Mouse (Mus musculus) brain, embryonic 14.5 days (tissue): ENCODE data around the gene Slc48a1.

Experiments used
- CTCF ChIP-seq: fragments of 200-500 bp; IDR thresholded peaks from 2 replicates; pipeline ENCODE4 v1.5.1; 2012; ENCODE audit warnings: inconsistent platforms, mild to moderate bottlenecking, moderate library complexity, borderline replicate concordance; ENCODE audit not compliant: insufficient read depth, insufficient read length; ENCODE audit errors: extremely low read depth
- POLR2A ChIP-seq: fragments of 200-500 bp; IDR thresholded peaks from 2 replicates; pipeline ENCODE4 v1.6.1; 2012; ENCODE audit warnings: mild to moderate bottlenecking, inconsistent platforms, borderline replicate concordance; ENCODE audit not compliant: poor library complexity, insufficient read depth, insufficient read length, severe bottlenecking; ENCODE audit errors: extremely low read depth

DNA sequence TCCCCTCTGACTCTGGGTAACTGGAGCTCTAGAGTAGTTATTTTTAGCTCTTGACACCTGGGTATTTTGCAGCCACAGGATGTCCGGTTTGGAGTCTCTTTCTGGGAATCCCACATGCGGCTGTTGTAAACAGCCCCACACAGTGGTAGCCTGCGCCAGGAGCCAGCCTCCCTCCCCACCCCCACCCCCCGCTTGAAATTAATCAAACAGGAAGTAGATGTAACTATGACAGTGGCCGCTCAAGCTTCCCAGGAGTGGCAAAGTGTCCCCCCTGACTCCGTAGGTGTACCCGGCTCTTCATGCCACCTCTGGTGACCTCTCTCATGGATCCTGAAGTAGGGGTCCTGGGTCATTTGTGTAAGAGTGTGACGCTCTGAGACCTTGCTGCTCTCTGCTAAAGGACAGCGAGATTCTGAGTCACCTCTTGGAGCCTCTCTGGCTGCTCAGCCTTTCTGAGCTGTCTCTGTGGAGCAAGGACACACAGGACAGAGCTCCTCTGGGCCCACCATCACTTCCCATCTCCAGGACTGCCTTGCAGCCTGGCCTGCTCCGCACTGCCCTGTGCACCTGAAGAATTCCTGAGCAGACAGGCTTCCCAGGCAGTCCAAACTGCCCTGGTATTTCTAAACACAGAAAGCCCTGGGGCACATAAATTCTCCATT, 43.1 kb downstream of the Slc48a1 start:
- no peak for TF ChIP-seq POLR2A
- no peak for TF ChIP-seq CTCF
